Mouse (Mus musculus) urinary bladder, postnatal 4 days (tissue): ENCODE results near the gene Slc22a4.
"Not testable (repeated sequence)": the region's sequence is repeated elsewhere in the genome, so short reads cannot be mapped to it uniquely, and the experiment has no call there.

ENCODE experiments used
- DNase-seq, 2 experiments: peaks; one replicate each; pipeline ENCODE4 v3.0.0; 2021 to 2022; ENCODE audit warnings: low spot score in 2 of 2

The Slc22a4 gene

DNA sequence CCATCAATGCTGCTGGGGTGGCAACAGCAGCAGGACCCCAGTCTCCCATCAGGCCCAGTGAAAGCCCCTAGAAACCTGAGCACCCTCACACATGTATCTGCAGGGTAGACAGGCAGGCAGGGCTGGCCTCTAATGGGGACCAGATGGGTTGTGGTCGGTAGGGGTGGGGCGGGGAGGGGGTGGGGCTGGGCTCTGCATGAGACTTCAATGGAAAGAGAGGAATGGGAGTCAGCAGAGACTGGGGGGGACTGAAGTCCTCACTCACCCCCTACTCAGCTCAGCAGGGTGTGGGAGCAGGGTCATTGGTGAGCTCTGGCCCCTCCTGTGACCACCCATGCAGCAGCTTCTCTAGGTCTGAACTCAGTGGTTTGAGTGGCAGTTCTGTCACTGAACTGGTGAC is 29.5 kb upstream of the Slc22a4 start:
- no peak for DNase-seq

DNA sequence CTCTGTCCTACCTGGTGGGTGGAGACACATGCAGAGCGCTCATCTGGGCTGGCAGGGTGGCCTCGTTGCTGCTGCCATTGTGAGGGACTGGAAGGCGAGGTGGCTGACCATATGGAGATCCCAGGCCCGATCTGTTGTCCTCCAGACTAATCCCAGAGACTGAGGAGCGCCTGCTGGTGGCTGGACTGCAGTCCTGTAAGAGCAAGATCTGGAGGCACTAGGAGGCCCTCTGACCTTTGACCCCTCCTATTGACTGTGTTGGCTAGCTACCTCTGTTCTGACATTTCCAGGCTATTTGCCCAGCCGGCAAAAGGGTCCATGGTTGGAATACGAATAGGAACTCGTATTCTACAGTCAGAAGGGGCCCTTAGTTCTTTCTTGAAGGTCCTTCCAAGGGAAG is 28.2 kb upstream of the Slc22a4 start:
- DNase-seq: no peak

GRCm38 (mm10) chr11:54054257-54054656 is 26.4 kb upstream of the Slc22a4 start:
- DNase-seq: no peak

GRCm38 (mm10) chr11:54053090-54053489 is 25.2 kb upstream of the Slc22a4 start:
- no peak for DNase-seq

DNA sequence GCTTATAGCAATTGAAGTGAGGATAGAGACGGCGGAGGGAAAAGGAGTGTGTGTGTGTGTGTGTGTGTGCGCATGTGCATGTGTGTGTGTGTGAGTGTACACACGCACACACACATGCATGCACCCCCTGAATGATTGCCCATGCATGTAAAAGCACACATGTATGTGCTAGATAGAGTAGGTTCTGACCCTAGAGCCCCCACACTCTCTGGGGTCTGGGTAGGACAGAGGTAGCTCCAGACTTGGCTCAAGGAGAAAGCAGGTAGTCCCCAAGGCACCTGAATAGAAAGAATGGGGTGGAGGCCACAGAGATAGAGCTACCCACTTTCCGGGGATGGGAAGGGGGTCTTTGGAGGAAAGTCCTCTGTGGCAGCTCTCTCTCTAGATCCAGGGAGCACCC is 24.2 kb upstream of the Slc22a4 start:
- no peak for DNase-seq

DNA sequence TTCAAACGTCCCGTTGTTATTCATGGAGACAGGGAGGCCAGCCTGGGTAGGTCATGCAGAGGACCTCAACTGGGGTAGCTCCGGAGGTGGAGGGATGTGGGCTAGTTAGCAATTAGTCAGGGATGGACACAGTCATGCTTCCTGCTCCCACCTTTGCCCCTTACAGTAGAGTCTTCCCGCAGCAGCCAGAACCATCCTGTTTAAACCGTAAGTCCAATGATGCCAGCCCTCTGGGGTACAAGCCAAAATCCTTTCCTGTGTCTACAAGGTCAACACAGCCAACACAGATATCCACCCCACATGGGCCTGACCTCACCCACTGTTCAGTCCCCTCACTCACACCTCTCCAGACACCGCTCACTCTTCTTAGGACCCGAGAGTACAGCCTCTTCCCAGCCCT is 23.3 kb upstream of the Slc22a4 start:
- no peak for DNase-seq

DNA sequence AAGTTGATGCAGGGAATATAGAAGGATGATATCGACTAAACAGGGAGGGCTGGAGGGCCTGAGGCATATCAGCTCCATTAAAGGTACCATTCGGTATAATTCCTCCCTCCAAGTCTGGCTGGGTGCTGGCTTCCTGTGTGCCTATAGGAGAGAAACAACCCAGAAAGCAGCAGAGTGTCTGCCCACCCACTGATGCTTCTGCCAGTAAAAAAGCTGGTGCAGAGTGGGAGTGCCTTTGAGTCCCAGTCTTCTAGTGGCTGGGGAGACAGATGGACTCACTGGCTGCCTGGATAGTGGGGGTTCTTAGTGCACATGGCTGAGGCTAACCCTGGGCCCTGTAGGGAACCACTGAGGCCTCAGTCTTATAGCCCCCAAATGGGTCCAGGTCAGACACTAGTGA is 22.3 kb upstream of the Slc22a4 start:
- no peak for DNase-seq

- DNase-seq: no peak
Observed at GRCm38 (mm10) chr11:54040676-54041075, 12.8 kb upstream of the Slc22a4 start.

DNA sequence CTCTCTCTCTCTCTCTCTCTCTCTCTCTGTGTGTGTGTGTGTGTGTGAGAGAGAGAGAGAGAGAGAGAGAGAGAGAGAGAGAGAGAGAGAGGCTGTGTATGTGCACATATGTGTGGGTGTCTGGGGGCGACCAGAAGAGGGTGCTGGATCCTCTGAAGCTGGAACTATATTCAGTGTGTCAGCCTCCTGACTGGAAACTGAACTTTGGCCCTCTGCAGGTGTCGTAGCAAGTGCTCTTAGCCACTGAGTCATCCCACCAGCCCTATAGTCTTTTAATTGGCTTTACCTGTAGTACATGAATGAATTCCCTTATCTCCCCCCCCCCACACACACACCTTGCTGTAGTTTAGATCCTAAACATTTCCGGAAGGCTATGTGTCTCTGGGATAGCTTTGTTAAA is 5.0 kb upstream of the Slc22a4 start:
- not testable (repeated sequence) for DNase-seq

- no peak for DNase-seq
Observed at GRCm38 (mm10) chr11:54028997-54029396, 1.1 kb upstream of the Slc22a4 start.

GRCm38 (mm10) chr11:54027131-54028043 is 503 bp downstream of the Slc22a4 start:
- DNase-seq: no peak

DNA sequence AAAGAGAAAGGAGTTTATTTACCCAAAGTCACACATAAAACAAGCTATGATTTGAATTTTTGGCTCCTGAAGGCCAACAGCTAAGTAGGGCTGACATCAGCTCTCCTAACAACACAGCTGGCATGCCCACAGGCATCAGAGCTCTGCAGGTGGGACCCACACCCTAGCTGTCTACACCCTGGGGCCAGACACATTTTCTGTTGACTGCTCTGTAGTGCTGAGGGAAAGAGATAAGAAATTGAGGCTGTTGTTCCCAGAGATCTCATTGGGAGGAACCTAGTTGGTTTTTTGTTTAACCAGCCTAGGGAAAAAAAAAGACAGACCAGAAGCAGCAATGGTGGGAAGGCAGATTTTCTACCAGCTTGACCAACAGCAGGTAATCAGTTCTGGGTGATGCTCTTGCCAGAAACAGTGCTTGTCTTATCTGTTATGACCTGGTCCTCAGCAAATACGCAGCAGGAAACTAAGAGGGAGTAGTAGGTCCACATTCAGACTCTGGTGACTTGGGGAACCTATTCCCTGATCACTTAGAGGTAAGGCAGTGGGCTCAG is 1.3 kb downstream of the Slc22a4 start:
- DNase-seq: no peak

DNA sequence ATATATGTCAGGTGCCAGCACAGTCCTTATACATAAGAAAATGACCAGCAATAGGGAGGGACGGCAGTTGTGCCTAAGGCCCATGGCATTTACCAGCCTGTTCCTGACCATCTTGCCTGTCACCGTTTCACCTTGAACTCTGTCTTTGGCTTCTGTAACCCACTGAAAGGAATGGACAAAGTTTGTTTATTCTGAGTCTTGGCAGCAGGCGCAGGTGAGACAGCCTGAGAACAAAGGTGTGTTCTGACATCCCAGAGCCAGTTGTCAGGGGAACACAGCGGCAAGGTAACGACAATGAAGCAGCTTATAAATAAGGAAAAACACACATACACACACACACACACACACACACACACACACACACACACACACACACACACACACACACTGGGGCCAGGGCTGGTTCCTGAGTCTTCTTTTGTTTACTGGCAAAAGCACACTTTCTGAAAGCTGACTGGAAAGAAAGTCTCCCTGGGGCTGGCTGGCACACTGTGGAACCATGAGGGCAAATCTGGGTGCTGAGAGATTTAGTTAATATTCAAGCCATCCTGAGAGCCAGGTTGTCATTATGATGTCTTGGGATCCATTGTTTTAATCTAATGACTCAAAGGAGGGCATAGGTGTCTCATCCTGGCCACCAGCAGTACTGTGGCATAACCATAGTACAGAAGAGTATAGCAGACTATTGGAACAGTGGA is 6.3 kb downstream of the Slc22a4 start:
- no peak for DNase-seq

DNA sequence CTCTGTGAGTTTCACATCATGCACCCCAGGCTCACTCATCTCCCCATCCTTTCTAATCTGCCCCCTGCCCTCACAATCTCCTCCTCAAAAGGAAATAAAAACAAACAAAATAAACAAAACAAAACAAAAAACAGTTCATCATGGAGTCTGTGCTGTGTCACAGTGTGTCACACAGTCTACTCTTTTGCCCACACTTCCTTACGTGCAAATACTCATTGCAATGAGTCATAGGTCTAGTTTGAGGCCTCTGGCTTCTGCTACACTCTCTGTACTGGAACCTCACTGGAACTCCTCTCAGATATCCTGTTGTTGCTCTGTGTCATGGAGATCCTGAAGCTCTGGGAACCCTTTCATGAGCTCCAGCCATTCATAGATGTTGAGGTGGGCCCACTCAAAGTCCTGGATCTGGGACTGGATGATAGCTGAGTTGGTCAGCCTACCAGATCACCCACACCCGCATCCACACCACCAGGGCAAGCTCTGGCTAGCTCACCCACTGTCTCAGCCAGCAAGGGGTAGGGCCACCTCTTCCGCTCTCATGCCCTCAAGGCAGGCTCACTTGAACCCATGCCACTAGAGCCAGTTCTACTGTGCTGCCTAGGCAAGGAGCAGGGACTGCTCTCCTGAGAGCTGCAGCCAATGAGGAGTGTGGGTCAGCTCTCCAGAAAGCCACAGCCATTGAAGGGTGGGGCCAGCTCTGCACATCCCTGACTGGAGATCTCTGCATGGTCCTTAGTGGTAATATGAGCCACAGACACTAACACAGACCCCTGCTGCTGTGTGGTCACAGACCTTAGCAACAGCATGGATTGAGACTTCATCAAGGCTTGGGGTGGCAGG is 8.8 kb downstream of the Slc22a4 start:
- no peak for DNase-seq

GRCm38 (mm10) chr11:54017596-54017995 is 10.3 kb downstream of the Slc22a4 start:
- no peak for DNase-seq

DNA sequence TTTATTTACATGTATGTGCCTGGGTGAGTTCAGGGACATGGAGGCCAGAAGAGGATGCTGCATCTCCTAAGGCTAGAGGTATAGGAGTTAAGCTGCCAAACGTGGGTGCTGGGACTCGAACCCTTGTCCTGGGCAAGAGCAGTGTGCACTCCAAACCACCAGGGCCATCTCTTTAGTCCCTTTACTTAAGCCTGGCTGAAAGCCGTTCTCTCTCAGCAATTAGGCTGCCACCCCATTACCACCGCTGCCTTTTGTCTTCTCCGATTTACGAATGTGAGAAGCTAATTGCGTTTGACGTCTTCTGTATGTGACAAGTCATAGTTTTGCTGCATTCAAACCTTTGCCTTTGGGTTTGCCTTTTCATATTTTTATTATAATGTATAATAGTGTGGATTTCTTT is 11.8 kb downstream of the Slc22a4 start:
- no peak for DNase-seq

DNA sequence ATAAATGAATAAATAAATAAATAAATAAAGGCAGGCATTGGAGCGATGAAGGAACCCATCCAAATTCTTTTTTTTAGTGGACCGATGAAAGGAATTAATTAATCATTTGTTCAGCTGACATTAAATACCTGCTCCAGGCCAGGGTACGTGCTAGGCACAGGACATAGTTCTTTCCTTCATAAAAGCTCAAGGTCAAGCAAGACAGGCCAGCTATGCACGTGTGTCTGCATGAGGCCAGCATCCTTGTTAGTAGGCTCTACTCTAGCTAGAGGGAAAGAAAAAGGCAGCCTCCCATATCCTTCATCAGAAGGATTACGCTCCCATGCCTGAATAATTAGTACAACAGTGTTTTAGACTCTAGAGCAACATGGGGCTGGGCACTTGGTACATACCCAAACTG is 14.9 kb downstream of the Slc22a4 start:
- DNase-seq: no peak

GRCm38 (mm10) chr11:54011255-54011654 is 16.6 kb downstream of the Slc22a4 start:
- DNase-seq: no peak

DNA sequence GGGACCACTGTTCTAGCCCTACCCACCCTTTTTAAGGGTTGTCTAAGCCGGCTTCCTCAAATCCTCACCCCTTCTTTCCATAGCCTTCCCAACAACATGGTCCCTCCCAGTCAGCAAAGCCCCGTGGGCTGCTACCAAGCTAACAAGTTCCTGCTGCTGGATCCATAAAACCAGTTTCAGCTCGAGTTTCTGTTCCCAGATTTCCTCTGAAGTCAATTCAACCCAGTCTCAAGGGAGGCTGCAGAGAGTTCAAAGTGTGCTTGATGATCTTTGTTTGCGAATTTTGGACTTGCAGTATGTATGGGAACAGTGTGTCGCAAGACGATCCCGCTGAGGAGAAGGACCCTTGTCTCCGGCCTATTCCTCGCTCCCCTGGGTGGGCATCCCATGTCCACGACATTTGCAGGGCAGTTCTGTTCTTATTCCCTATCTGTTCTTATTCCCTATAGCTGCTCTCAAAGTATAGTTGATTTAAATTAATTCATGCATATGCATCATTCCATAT is 19.4 kb downstream of the Slc22a4 start:
- DNase-seq: no peak

DNA sequence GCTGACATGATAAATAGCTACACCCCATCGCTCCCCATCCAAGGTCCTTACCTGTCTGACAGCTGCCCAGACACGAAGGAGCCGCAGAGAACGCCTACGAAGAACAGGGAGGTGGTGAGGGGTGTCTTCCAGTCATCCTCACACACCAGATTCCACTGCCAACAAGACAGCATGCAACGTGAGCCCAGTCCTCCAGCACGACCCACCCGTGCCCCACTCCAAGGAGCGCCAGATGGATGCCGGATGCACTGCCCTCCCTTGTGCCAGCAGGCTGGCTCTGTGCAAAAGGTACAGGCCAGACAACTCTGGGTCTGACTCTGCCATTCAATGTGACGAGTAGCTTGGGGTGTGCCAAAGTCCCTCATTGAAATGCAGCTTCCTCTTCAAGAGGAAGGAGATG is 20.2 kb downstream of the Slc22a4 start:
- DNase-seq: no peak

- DNase-seq: no peak
Observed at GRCm38 (mm10) chr11:54006901-54007300, 21.0 kb downstream of the Slc22a4 start.

DNA sequence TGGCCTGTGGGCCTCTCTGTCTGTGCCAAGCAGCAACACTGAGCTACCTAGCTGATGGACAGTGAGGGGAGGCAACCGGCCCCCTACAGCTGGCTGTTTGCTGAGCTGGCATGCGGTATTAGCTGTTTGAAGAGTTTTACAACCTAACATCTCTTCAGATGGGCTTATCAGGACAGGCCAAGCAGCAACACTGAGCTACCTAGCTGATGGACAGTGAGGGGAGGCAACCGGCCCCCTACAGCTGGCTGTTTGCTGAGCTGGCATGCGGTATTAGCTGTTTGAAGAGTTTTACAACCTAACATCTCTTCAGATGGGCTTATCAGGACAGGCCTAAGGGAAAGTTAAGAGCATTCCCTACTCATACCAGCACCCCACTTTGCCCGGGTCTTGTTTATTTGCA is 21.5 kb downstream of the Slc22a4 start:
- DNase-seq: not testable (repeated sequence)
